Mouse (Mus musculus) urinary bladder, postnatal 36 days (tissue): ENCODE measurements around the gene Phospho1.
"Not testable (repeated sequence)": the region's sequence is repeated elsewhere in the genome, so short reads cannot be mapped to it uniquely, and the experiment has no call there.

Source experiments
- DNase-seq, 2 experiments: peaks; one replicate each; pipeline ENCODE4 v3.0.0; 2022; ENCODE audit warnings: low spot score in 2 of 2, mixed read lengths in 1 of 2

Gene Phospho1

DNA sequence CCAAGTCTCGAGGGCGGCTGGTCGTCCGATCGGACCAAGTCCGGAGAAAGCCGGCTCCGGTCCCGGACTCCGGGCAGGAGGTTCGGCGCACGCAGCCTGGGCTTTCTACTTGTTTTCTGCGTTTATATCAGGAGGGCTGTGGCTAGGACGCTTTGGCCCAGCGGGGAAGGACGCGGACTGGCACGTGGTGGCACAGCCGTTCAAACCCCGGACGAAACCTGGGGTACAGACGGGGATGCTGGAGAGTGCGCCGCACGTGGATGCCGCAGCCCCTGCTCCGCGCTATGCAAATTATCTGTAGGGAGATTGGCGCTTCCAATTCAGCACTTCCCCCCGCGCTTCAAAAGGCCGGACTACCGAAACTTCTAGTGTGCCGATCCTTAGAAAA lies 35.2 kb downstream of the Phospho1 start:
- peak in 1 of 2 experiments; percentile 68 for DNase-seq

DNA sequence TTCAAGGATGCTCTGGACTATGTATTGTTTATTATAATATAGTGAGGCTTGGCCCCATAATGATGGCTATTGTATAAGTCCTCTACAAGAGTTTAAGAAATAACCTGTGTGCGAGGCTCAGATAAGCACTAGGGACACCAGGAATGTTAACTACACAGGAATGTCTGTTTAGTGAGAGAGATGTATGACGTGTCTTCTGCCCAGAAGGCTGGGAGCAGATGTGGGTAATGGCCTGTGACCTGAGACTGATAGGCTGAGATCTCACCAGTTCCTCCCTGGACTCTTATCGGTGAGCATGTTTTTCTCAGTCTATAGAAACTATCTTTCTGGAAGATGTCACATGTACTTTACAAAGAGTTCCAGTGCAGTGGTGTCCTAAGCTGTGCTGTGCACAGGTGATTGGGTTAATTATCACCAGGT lies 35.8 kb downstream of the Phospho1 start:
- no peak for DNase-seq

DNA sequence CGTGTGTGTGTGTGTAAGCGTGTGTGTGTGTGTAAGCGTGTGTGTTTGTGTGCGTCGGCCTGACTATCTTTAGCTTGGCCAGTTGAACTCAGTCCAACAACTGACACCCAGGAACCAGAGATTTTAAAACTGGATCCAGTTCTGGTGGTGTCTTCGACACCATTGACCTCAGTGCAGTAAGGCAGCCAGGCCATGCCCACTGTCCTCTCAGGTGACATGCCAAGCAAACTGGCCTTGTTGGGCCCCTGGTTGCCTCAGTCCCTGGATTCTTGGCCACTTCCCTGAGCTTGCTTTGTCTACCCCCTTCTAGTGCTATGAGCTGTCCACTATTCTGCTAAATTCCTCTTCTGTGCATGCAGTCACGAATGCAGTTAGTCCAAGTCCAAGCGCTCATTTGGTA lies 37.1 kb downstream of the Phospho1 start:
- DNase-seq: no peak

DNA sequence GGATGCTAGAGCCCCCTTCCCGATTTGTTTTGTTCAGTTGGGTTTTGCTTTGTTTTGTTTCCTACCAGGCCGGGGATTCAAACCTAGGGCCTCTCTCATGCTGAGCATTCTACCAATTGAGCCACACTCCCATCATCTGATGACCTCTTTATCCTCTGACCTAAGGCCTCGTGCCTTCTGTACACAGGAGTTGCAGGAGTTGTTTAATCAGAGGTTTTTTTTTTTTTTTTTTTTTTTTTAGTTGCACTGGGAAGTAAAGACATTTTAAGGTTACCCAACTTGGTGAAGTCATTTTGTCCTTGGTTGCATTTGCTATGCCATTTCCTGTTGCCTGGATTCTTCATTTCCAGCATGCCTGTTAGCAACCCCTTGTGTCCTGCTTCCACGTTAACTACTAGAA lies 45.1 kb downstream of the Phospho1 start:
- no peak for DNase-seq

DNA sequence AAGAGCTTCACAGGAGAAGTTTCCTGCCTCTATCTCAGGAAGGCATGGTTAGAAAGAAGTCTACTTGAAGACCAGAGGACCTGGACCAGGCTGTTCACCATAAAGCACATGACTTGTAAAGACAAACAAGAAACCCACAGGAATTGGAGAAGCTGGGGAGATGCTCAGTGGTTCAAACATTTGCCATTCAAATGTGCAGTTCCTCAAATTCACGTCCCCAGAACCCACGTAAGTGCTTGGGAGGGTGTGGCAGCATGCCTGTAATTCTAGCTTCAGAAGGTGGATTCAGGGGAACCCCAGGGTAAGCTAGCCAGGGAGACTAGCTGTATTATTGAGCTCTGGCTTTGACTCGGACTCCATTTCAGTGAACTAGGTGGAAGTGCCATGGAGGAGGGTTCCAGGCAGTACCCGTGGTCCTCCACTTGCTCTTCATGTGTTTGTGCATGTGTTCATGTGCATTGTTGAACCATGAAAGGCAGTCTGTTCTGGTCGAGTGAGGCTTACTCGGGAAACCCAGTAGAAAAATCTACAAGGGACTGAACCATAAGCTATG lies 45.7 kb downstream of the Phospho1 start:
- DNase-seq: no peak

DNA sequence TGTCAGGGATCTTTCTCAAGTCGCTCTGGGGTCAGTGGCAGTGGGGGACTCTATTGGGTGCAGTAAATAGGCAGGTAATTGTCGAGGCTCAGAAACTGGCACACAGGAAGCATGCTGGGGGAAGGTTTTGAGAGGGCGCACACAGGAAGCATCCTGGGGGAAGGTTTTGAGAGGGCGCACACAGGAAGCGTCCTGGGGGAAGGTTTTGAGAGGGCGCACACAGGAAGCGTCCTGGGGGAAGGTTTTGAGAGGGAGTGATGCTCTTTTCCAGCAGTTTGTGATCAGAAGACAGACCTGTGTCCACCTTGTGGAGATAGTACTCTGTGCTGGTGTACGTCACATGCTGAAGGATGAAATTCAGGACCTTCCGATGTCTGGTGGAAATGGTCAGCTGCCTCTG lies 51.5 kb downstream of the Phospho1 start:
- no peak for DNase-seq

DNA sequence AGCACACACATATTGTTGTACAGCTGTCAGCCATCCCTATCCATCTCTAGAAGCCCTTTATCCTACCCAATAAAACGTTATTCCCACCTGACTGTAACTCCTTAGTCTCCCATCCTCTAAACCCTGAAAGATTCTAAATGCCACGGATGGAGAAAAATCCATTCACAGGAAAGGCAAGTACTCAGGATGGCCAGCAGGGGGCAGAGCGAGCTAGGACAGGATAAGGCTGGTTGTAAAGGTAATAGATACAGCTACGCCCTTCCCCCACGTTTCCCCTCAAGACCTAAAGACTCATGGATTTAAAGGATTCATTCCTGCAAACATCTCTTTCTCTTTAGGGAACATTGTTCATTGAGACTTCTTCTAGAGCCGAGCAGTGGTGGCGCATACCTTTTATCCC lies 52.0 kb downstream of the Phospho1 start:
- DNase-seq: peak; percentile 13 to 49

DNA sequence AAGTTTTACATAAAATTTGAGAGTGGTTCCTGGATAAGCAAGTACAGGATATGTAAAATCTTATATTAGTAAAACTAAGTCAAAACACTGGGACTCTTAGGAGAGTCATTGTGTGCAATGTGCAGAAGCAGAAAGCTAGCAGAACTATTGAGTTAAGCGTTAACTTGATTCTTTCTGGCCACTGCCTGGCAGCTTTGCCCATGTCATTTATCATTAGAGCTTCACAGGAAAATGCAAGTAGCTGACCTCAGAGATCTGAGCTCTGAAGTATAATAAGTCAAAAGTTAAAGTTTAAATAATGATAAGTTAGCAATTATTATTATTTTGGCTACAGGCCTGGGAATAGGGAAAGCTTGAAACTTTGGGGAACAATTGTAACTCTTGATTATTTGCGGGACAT lies 55.6 kb downstream of the Phospho1 start:
- DNase-seq: not testable (repeated sequence)
